Mouse (Mus musculus) testis, postnatal 10 days (tissue): ENCODE measurements at regions not wholly inside any gene's neighbourhood (a gene's known extent, or its start where the extent isn't known, plus 50 kb on each side); places are given as distances from the start of the nearest gene placed in this dataset.

Experiments used
- DNase-seq: peaks from one replicate; pipeline ENCODE4 v3.0.0; 2021; ENCODE audit warnings: low spot score

DNA sequence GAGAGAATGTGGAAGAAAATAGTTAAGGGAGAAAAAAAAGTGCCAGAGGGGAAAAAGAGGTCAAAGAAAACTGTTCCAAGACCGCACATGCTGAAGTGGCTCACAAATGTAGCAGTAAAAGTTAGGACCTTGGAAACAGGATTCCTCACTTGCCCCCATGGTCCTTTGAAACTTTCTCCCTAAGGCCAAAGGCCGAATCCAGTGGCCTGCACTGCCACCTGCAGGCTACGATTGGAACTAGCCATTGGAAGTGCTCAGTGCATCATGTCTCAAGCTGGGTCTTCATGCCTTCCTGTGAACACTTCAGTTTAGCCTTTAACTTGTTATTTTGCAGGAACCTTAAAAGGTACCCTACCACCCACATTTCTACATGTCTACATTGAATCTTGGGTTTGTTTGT is 56.3 kb upstream of the Mctp2 start:
- DNase-seq: peak; percentile 87

DNA sequence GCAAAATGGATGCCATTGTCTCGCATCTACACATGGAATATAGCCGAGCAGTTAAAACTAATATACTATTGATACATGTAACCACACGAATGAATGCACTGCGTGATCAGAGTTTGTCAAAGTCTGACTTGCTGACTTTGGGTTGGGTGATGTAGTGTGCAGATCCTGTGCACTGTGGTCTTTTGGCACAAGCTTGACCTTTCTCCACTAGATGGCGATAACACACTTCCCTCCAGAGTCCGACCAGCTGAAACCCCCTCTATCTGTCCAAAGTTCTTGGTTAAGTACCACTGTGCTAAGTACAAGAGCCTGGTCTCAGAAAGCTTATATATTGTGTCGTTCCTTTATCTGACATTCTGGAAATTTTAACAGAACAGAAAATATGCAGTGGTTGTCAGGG is 84.9 kb upstream of the Mctp2 start:
- no peak for DNase-seq

DNA sequence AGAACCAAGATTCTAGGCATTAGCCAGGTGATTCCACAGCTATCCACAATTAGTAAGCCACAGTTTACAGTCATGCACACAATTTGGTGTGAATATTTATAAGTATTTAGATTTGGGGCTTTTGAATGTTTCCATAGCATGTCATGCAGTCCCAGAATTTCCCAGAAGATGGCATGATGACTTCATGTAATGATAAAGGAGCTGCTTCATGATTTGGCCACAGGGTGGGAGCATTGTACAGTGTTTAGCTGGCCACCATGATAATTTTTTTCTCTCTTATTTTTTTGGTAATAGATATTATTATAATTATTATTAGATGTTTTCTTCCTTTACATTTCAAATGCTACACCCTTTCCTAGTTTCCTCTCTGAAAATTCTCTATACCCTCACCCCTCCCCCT is 93.6 kb upstream of the Mctp2 start:
- peak; percentile 80 for DNase-seq

DNA sequence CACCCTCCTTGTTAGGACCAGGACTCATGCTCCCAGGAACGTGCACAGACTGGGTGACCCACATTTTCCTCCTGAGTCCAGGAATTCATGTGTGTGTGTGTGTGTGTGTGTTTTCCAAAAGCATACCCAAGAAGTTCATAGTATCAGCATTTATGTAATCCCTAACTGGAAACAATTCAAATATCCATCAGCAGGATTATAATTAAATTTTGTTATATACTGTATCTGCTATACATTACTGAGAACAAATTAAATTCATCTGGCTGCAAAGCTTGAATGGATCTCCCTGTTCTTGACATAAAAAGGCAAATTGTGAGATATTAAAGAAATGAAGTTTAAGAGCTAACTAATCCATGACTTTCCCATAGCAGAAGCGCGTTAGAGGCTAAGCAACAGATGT is 99.7 kb upstream of the Mctp2 start:
- DNase-seq: no peak

DNA sequence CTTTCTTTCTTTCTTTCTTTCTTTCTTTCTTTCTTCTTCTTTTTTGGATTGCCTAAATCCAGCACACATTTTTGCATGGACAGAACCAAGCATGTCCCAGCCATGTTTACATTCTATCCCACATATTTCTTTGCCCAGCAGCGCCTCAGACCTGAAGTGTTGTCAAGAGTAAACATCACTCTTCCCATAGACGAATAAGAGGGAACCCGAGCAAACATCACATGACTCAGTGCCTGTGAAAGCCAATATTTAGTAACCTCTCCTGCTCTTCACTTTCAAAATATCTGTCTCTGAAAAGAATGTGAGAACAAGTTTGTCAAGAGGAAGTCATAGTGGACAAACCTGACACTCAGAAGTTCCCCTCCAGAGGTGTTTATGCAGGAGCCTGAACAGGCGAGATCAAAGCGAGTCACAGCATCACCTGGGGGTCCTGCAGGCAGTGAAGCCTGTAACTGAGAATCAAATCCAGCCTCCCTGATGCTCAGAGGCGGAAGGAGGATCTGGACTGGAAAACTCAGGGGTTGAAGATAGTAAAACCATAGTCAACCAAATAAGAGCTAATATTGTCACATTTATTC is 102.1 kb upstream of the Mctp2 start:
- DNase-seq: no peak

DNA sequence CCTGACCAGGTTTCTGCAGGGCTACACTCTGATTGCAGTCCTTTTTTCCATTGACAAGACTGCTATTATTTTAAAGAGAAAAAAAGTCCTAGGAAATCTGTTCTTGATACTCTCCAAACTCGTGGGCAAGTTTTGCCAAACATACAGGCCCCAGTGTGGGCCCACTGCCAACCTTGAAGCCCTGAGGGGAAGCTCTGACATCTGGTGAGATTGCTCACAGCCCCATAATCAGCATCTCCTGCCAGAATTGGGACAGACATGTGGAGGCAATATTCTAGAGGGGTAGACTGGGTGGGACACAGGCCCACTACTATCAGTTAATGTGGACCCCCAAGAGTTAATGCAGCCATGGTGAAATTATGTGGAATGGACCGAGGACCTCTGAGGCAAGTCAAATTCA is 132.1 kb upstream of the Mctp2 start:
- DNase-seq: peak; percentile 43

DNA sequence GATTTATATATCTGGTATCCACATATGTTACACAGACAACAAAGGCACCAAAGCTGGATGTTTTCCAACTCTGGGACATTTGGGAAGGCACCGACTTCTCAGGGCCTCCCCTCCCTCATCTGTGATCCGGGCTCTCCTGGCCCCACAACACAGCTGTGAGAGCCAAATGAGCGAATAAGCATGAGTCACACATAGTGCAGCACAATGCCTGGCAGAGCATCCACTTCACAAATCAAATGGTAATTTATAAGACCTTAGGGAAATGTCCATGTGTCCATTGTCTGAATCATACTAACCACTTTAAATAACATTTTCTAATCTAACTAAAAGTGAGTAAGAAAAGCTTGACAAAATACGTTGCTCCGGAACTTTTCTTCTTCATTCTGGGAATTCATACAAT is 135.6 kb upstream of the Mctp2 start:
- no peak for DNase-seq

DNA sequence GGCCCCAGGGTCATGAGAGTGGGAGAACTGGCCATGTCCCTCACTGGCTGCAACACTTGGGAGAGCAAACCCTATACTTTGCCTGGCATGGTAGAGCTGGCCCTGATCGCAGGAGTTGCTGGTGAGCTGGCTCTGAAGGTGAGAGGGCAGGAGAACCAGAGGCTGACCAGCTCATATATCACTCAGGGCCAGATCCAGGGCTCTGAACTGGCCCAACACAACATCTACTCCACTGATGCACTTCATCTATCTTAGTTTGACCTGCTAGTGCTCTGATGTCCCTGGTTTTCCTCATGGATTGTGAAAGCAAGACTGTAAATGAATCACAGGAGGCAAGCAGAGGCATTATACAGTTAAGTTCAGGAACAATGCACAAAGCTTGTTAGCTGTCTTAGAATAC is 137.6 kb upstream of the Mctp2 start:
- DNase-seq: no peak

DNA sequence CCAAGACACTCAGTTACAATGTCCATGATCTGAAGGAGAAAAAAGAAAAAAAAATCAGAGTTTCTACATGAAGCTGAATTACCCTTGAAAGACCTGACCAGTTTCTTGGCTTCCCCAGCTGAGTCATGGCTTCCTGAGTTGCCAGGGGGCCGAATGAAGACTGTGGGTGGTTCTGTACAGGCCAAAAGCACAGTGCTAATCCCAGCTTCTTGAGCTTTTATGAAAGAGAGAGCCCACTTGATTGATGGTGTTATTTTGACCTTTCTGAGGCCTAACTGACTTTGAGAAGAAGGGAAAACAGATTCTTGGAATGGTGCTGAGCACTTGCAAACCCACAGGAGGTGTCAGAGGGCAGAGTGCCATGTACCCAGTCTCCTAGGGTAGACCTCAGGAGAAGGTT is 138.4 kb upstream of the Mctp2 start:
- DNase-seq: no peak

DNA sequence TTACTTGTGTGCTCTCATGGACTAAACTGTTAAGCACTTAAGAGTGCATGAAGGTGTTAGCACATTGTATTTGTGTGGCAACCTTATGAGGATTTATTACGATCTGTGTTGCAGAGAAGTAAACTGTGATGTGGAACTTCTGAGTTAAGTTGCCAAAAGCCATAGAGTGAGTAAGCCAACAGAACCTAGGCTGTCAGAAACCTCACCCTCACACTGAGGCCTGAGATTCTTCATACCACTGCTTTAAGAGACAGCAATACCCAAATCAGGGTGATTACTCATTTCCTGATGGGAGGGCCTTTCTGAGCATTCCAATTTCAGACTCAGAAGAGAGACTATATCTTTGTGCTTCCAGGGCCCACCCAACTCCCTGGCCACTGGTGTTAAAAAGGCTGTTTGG is 140.5 kb upstream of the Mctp2 start:
- DNase-seq: no peak

DNA sequence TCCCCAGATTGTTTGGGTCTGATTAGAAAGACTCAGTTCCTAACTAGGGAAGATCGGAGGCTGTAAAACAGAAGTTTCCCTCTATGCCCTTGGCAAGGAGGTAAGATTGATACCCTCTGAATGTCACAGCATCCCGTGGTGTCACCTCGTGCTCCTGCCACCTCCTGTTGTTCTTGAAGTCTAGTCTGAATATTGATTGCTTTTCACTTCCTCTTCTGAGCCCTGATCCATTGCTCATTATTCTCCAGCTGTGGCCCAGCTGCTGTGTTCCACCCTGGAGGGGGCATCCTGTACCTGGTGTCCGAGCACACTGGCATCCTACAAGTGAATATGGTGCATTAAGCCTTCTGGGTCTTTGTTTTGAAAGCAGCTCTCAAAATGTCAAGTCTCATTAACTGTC is 156.6 kb upstream of the Mctp2 start:
- no peak for DNase-seq

DNA sequence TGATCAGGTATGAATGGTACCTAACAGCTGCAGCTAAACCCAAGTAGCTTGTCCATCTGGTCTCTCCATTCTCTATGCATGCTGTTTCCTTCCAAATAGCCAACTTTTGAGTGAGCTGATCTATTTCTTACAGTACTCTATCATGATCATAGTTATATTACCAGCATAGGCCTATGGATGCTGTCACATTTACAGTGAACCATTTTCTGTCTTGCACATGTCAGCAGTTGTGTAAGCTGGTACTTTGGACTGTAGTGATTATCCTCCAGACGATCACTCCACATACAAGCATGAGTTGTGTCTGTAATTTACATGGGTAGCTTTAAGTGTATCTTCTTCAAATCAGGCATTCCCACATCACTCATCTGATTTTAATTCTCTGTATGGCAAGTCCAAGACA is 158.2 kb upstream of the Mctp2 start:
- DNase-seq: no peak

DNA sequence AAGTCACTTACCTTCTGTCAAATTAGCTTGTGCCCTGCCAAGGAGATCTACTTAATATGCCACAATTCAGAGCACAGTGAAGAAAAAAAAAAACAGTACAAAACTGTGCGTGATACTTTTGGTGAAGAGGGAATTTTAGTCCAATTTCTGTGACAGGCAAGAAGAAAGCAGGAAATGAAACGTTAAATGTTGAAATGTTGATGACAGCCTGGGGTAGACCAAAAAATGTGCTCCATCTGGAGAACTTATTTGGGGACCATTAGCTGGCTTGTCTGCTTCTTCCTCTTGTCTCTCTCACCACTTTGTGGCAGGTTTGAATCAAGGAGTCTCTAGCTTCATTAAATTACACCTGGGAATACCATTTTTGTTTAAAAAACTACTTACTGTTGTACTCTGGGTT is 163.3 kb upstream of the Mctp2 start:
- no peak for DNase-seq

DNA sequence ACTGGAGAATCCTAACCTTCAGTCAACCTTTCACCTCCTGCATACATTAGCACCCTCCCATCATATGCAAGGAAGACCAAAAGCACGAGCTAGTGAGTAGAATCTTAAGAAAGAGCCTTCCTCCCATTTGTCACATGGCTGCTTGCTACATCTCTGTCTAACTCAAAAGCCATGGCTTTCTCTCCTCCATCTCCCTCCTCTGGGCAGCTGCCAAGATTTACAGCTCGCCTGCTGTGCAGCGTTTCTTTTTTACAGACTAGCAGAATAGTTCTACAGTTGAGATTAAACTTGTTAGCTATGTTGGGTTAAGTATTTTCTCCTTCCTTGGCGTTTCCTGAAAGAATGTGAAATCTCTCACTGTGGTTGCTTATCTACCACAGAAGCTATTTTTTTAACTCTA is 168.3 kb upstream of the Mctp2 start:
- DNase-seq: peak; percentile 39

DNA sequence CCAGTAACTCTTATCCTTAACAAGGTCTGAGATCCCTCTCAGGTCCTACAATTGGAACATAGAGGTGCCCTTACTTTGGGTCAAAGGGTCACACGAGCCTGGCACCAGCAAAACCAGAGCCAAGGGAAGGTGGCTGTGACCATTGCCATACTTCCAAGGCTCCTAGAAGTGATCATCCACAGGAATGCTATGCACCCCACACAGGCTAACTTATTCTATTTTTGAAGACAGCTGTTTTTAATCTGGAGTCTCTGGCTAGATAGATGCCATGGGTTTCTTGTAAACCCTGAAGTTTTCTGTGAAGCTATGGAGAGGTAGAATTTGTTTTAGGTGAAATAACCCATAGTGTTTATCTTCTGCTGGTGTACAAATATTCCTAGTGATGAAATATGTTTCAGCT is 172.5 kb upstream of the Mctp2 start:
- no peak for DNase-seq

DNA sequence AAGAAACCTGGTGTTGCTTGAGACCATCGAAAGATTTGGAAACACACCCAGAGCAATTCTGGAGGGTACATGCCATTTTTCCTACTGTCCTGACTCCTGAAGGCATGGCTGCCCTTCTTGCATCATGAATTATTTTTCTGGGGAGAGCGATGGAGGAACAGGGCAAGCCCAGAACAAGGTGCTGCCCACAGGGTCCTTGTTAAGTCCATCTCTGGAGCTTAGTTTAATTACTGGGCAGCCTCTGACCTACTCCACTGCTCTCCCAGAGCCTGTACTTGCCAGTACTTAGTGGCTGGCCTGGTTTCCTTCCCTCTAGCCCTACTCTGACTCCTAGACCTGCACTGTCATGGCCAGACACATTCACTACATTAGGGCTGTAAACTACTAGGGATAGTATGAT is 174.9 kb upstream of the Mctp2 start:
- no peak for DNase-seq

DNA sequence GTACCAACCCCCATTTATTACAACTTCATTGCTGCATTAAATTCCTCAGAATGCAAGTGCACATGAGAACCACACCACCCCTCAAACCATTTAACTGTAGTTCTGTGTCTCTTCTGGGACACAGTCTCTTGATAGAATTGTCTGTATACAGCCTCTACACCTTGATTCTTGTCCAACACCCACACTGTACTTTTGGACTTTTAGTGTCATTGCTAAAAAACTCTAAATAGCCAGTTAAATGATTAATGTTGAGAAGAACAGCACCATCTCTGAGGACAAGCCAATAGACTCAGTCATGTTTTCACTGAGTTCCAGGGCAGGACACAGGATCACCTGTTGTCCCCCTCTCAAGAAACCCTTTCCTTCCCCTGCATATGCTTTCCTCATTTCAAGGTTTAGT is 183.8 kb upstream of the Mctp2 start:
- no peak for DNase-seq

DNA sequence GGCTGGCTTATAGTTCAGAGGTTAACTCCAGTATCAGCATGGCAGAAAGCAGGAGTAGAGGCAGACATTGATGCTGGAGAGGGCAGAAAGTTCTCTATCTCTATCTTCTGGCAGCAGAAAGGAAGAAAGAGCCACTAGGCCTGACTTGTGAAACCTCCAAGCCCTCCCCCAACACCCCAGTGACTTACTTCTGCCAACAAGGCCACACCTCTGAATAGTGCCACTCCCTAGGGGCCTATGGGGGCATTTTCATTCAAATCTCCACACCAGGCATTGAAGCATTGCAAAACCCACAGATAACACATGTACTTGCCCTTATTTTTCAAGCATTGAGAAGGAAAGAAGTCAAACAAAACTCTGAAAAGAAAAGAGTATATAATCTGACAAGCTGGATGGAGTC is 186.9 kb upstream of the Mctp2 start:
- no peak for DNase-seq

DNA sequence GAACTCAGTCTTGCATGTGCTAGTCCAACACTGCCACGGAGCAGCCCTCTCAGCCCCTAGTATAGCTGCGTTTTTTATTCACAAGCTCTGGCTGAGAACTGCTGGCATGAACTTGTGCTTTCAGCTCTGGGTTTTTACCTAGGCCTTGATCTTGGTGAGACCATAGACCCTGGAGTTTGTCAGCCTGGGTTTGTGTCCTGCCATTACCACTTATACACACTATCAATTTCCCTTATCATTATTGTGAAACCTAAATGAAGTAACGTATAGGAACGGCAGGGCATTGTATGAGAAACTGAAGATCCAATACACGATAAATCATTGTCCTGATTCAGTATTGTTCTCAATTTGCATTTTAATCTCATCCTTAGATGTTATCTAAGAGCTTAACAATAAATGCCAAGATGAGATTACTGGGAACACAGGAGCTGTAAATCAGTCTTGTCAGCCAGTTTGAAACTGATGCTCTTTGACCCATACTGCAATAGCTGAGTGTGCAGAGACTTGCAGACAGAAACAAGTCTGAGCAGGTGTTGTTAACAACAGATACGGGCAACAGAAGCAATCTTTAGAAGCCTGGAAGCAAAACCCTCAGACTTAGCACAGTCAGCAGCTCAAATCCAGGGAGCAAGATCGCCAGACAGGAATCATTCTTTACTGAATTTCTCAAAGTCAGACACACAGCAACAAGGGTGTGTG is 190.7 kb upstream of the Mctp2 start:
- no peak for DNase-seq

DNA sequence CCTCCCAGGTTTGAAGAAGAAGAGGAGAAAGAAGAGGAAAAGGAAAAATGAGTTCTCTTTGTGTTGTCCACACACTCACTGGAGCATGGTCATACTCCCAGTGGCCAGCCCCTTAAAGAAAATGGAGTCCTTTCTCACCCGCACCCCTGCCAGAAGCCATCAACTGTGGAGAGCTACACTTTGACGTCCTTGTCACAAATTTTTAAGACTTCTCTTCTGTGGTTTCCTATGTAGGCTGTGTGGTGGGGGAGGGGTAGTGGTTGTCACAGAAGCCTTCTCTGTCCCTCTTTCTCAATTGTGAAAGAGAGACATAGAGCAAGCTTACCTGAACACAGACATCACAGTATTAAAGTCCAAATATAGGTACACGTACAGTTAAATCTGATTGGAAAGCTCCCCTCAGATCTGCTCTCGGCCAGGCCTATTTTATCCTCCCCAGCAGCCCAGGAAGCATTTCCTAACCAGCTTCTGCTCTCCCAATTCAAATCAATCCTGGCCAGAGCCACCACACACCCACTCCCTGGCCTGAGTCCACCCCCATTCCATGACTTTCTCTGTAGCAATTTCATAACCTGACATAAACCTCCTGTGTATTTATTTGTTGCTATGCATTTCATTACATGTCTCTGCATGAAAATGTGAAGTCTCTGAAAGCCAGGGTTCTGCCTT is 192.3 kb upstream of the Mctp2 start:
- DNase-seq: no peak

DNA sequence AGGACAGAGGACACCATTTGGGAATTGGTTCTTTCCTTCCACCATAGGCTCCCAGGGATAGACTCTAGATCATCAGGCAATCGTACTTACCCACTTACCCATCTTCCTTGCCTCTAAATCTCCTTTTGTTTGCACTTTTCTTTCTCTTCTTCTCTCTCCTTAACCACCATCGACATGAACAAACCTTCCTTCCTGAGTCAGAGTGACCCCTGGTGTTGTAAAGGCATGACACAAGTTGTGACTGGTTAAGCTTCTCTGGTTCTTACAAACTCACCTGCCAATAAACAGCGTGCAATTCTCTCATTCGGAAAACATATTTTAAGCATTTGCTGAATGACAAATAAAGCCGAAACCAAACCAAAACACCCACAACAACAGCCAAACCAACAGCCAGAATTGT is 193.4 kb upstream of the Mctp2 start:
- no peak for DNase-seq

DNA sequence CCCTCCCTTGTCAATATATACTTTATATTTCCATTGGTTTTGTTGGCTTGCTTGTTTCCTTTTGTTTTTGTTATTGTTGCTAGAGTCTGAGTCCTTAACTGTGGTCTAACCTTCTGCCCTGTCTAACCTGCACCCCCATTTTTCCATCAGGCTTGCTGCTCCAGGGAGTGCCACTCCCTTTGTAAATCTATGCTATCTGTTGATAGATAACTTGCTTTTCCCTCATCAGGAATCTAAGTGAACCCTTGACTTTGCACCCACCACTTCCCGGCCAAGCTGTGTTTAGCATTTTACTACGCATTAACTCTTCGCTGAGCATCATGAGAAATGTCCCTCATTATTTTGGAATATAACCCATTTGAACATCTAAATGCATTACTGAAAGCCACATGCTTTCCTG is 193.8 kb upstream of the Mctp2 start:
- no peak for DNase-seq

DNA sequence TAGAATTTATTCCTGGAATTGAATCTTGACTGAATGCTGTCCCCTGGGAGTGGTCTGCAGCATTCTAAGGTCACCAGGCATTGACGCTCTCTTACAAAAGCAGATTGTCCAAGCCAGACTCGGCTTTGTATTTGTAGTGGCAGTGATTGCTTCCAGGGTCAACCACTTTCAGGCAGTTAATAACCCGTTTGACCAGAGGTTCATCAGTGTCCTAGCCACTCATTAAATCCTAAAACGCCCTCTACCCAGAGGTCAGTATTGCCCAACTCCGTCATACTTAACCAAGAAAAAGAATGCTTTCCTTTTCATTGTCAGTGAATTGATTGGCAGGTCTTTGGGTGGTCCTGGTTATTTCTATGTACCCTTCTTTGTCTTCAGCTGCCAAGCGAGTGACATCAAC is 194.6 kb upstream of the Mctp2 start:
- no peak for DNase-seq

DNA sequence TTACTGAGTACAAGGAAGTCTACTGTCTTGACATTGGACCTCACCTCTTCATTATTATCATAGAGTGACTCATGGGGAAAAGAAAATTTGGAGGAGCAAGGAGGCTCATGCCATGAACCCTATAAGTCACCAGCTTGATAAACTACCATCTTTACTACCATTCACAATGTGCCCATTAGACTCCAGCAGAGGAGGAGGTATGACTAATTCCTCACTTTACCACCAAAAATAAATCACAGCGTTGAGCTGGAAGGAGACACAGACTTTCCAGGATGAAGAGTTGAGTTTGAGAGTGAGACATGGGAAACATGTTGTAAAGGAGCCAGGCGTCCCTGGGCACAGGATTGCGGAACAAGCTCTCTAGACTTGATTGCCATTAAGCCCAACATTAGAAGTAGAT is 195.0 kb upstream of the Mctp2 start:
- no peak for DNase-seq
